In the genomic region with DNA sequence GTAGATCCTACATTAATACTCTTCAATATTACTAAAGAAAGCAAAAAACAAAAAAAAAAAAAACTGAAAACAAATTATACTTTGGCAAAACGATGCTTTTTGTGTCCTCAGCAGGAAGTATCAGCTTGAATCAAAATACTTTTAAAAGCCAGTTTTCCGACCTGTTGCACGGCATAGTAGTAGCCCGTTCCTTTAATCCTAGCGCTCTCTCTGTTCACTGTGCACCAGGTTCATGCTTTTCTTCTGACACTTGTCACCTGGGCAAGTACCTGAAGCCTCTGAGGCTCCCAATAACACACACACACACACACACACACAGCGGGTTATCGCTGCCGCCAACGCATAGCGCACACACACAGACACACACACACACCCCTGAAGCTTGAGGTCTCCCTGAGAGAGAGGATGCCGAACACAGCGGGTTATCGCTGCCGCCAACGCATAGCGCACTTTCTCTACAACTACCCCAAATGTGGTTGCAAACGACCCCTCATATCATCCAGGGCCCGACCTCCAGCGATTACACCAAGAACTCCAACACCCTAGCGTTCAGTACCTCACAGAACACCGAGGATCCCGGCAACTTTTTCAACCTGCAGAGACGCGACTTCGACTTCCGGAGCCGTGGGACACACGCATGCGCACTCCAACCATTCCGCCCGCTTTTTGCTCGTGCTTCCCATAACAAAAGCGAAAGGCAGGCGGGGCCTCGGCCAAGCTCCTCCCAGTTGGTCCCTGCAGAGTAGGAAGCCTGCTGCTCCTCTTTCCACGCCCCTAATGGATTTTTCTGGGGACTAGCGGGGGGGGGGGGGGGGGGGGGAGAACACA, we compare ENCODE assay signal across 8 mouse cellular contexts. TPM values are rescaled to one million over a fixed set of nuclear protein-coding genes. Genes with fewer than 3 reads are reported as not detected.
A peak's percentile ranks its signal among the peaks of the same experiment; 100 is the strongest.
DNase-seq lines count a peak whose midpoint lies in the region; ATAC-seq lines count a peak whose summit lies in the region.

A gene (minus strand): TSS at position 645 of the 828 bp plus-strand sequence.

- H3K4me2 ChIP-seq in intestine, embryonic 14.5 days (ENCODE audit: low read length), result peak within 1 kb of the TSS; percentile 69

- peak; percentile 95 to 96 for DNase-seq in adrenal gland, adult 18-20 months (ENCODE audit: low spot score in 2 of 2)
- DNase-seq in embryo, embryonic 11 days, result peak; percentile 97
- peak; percentile 94 for DNase-seq in gastrocnemius, postnatal 25 days
- peak; percentile 99 for DNase-seq in intestine, embryonic 14.5 days (ENCODE audit: low spot score)
- DNase-seq in left cerebral cortex, postnatal 14 days (ENCODE audit: low spot score in 2 of 2), result peak; percentile 95 to 98
- DNase-seq in mesoderm, embryonic 11.5 days (ENCODE audit: low read depth, low spot score), result peak; percentile 99
- peak; percentile 94 for DNase-seq in right cerebral cortex, postnatal 36 days (ENCODE audit: low spot score in 2 of 2)
- peak; percentile 95 for DNase-seq in yolk sac, embryonic 10.5 days (ENCODE audit: low spot score)

- H3K4me1 ChIP-seq in intestine, embryonic 14.5 days (replicated peaks; ENCODE audit: control insufficient read depth, insufficient read depth, low read length), result no peaks in the 10 kb centered on the region

- H3K27ac ChIP-seq in intestine, embryonic 14.5 days (ENCODE audit: low read depth), result peak within 1 kb of the TSS; percentile 33; the same call in 1 of the 2 replicates

- peak within 1 kb of the TSS; percentile 75 for H3K4me3 ChIP-seq in intestine, embryonic 14.5 days (ENCODE audit: low read depth, low read length)

- peak; percentile 99 for ATAC-seq in intestine, embryonic 14.5 days (replicated peaks; ENCODE audit: low FRiP score, low TSS enrichment, low read depth)

- under 1% methylated on average over 37 of the region's 37 CpGs for WGBS in intestine, embryonic 14.5 days

- intact Hi-C loops in left cerebral cortex, postnatal 14 days (cut with DNase I), result loop anchor here (5.0 kb wide), 1 partner anchor 175 kb away; no protein-coding TSS in a partner anchor

- H3K9me3 ChIP-seq in intestine, embryonic 14.5 days (ENCODE audit: control insufficient read depth, low read length), result no peaks in the 10 kb centered on the region

- peak within 1 kb of the TSS; percentile 63 for H3K9ac ChIP-seq in intestine, embryonic 14.5 days (ENCODE audit: low read length)

- H3K36me3 ChIP-seq in intestine, embryonic 14.5 days (ENCODE audit: control insufficient read depth, insufficient read depth, low read length), result peaks cover 11% of the 10 kb centered on the region

- H3K27me3 ChIP-seq in intestine, embryonic 14.5 days (replicated peaks; ENCODE audit: control insufficient read depth, insufficient read depth, low read length), result no peaks in the 10 kb centered on the region

RNA-seq across cellular contexts. Expression of the gene that starts here (rescaled TPM):
- total RNA-seq in adrenal gland, adult 18-20 months (2021), result 1 to 10 TPM; 5.7 to 5.8 TPM
- total RNA-seq in gastrocnemius, postnatal 25 days (2021), result 1 to 10 TPM; 1.3 to 2.4 TPM
- 6.5 and 7.8 TPM in 2 replicates for polyA plus RNA-seq in intestine, embryonic 14.5 days (2014; fragmentation: Nextera tagmentation; extraction: Ambion mirVana)
- 1 to 10 TPM; 5.9 to 6.4 TPM for total RNA-seq in left cerebral cortex, postnatal 14 days (2021)

Comparison
In these comparisons a context has a peak if more than half of its experiments do, and no peak if none do; other contexts are left out.
1. Peak in every context shown above with its lines: DNase-seq, ATAC-seq, H3K4me3 ChIP-seq and H3K27ac ChIP-seq.